ENCODE assay signal across 8 mouse cellular contexts in genomic region chr11:87442643-87443372, GRCm38 (mm10). TPM values are rescaled to one million over a fixed set of nuclear protein-coding genes. Genes with fewer than 3 reads are reported as not detected.
A peak's percentile ranks its signal among the peaks of the same experiment; 100 is the strongest.
DNase-seq lines count a peak whose midpoint lies in the region; ATAC-seq and TF ChIP-seq lines count a peak whose summit lies in the region.
"Not testable (repeated sequence)": the region's sequence is repeated elsewhere in the genome, so short reads cannot be mapped to it uniquely, and the experiment has no call there.

No protein-coding gene starts in this region.

- H3K9me3 ChIP-seq in limb, embryonic 14.5 days (ENCODE audit: control insufficient read depth, low read length); midbrain, embryonic 16.5 days (replicated peaks; ENCODE audit: control insufficient read depth, low read length, poor library complexity, severe bottlenecking): not testable (repeated sequence)

- peak; percentile 24; the same call in 1 of the 2 replicates for TF ChIP-seq POLR2A in embryonic fibroblast, embryonic 13.5 days (IDR thresholded peaks at IDR 0.05; ENCODE audit: low read depth, low read length)
- TF ChIP-seq POLR2A in limb, embryonic 14.5 days (IDR thresholded peaks at IDR 0.05; ENCODE audit: borderline replicate concordance, extremely low read depth, insufficient read depth, insufficient read length); spleen, adult 2 months (IDR thresholded peaks at IDR 0.05; ENCODE audit: low read depth, low read length): not testable (repeated sequence)

- ATAC-seq in limb, embryonic 14.5 days (ENCODE audit: low FRiP score, low read depth): peak; percentile 95
- ATAC-seq in midbrain, embryonic 16.5 days: peak; percentile 98

- H3K4me3 ChIP-seq in embryonic fibroblast, embryonic 13.5 days (ENCODE audit: insufficient read depth, low read length): not testable (repeated sequence)
- peak overlapping the region; percentile 26 for H3K4me3 ChIP-seq in limb, embryonic 14.5 days (replicated peaks; ENCODE audit: low read length)
- H3K4me3 ChIP-seq in midbrain, embryonic 16.5 days (ENCODE audit: low read depth, low read length): peak overlapping the region; percentile 25
- H3K4me3 ChIP-seq in spleen, adult 2 months (ENCODE audit: extremely low read depth, insufficient read depth, insufficient read length): peak overlapping the region; percentile 42; the same call in 1 of the 2 replicates

- TF ChIP-seq CTCF in embryonic fibroblast, embryonic 13.5 days (IDR thresholded peaks at IDR 0.05; ENCODE audit: borderline replicate concordance, insufficient read depth, low read length); spleen, adult 2 months (IDR thresholded peaks at IDR 0.05; ENCODE audit: extremely low read depth, insufficient read depth, insufficient read length, insufficient replicate concordance): not testable (repeated sequence)

- H3K27ac ChIP-seq in embryonic fibroblast, embryonic 13.5 days (ENCODE audit: insufficient read depth, low read length): not testable (repeated sequence)
- H3K27ac ChIP-seq in limb, embryonic 14.5 days (replicated peaks; ENCODE audit: low read depth, low read length): peak overlapping the region; percentile 21; the same call in 1 of the 2 replicates
- H3K27ac ChIP-seq in midbrain, embryonic 16.5 days (ENCODE audit: low read length): peak overlapping the region; percentile 87
- peak overlapping the region; percentile 63 for H3K27ac ChIP-seq in spleen, adult 2 months (ENCODE audit: insufficient read depth, low read length)

- WGBS in limb, embryonic 14.5 days: under 1% methylated on average over 29 of the region's 62 CpGs
- under 1% methylated on average over 29 of the region's 62 CpGs for WGBS in midbrain, embryonic 16.5 days
- under 1% methylated on average over 33 of the region's 62 CpGs for WGBS in spleen, adult 2 months

- H3K9ac ChIP-seq in limb, embryonic 14.5 days (ENCODE audit: low read depth, low read length, severe bottlenecking): peak overlapping the region; percentile 32; the same call in 1 of the 2 replicates
- H3K9ac ChIP-seq in midbrain, embryonic 16.5 days (ENCODE audit: low read depth, low read length): peak overlapping the region; percentile 59

- H3K4me2 ChIP-seq in limb, embryonic 14.5 days (replicated peaks; ENCODE audit: low read depth, low read length, severe bottlenecking): peak overlapping the region; percentile 45
- H3K4me2 ChIP-seq in midbrain, embryonic 16.5 days (ENCODE audit: low read length): peak overlapping the region; percentile 54

- H3K4me1 ChIP-seq in embryonic fibroblast, embryonic 13.5 days (ENCODE audit: control insufficient read depth, insufficient read depth, low read length); limb, embryonic 14.5 days (ENCODE audit: control insufficient read depth, insufficient read depth, low read length); midbrain, embryonic 16.5 days (ENCODE audit: control insufficient read depth, insufficient read depth, low read length); spleen, adult 2 months (ENCODE audit: control insufficient read depth, insufficient read depth, insufficient read length): not testable (repeated sequence)

- H3K36me3 ChIP-seq in limb, embryonic 14.5 days (ENCODE audit: control insufficient read depth, insufficient read depth, low read length); midbrain, embryonic 16.5 days (ENCODE audit: control insufficient read depth, insufficient read depth, low read length); spleen, adult 2 months (ENCODE audit: control insufficient read depth, insufficient read depth, low read length): not testable (repeated sequence)

- DNase-seq in 3134 (ENCODE audit: extremely low read depth, insufficient read length, low spot score): peak; percentile 86
- peak; percentile 80 to 82 for DNase-seq in adrenal gland, postnatal 36 days
- DNase-seq in heart, adult 9 months (ENCODE audit: low spot score in 2 of 2): peak; percentile 86 to 87
- peak; percentile 89 for DNase-seq in kidney, adult 9 months
- peak; percentile 51 for DNase-seq in limb, embryonic 14.5 days (ENCODE audit: low spot score)
- peak; percentile 65 to 70 for DNase-seq in spleen, adult 2 months (ENCODE audit: low read depth in 1 of 2, low spot score in 2 of 2)

- not testable (repeated sequence) for H3K27me3 ChIP-seq in limb, embryonic 14.5 days (ENCODE audit: control insufficient read depth, insufficient read depth, low read length); midbrain, embryonic 16.5 days (ENCODE audit: control insufficient read depth, insufficient read depth, low read depth, low read length); spleen, adult 2 months (ENCODE audit: control insufficient read depth, insufficient read depth, low read length)

RNA-seq across cellular contexts. Expression of gene Tex14, which starts 37.9 kb away (rescaled TPM):
- under 1 TPM; 0.36 to 0.95 TPM for total RNA-seq in adrenal gland, postnatal 36 days (2021)
- 0.11 and 0.30 TPM in 2 replicates for polyA plus RNA-seq in embryonic fibroblast, embryonic 13.5 days (2011; ENCODE audit: insufficient read length, low read depth, missing spikeins)
- 1.3 and 1.5 TPM in 2 replicates for polyA plus RNA-seq in limb, embryonic 14.5 days (2012; rRNA removed)
- 1.6 and 2.0 TPM in 2 replicates for polyA plus RNA-seq in limb, embryonic 14.5 days (2014; fragmentation: Nextera tagmentation; extraction: Ambion mirVana)
- polyA plus RNA-seq in midbrain, embryonic 16.5 days (2015; fragmentation: Nextera tagmentation; extraction: Ambion mirVana): 0.29 and 0.39 TPM in 2 replicates
- 0.16 TPM in 2 replicates for polyA plus RNA-seq in spleen, adult 2 months (2012; rRNA removed)

RNA-seq across cellular contexts. Expression of gene Rad51c, which starts 38.1 kb away (rescaled TPM):
- 1 to 10 TPM; 2.0 to 3.1 TPM for total RNA-seq in adrenal gland, postnatal 36 days (2021)
- polyA plus RNA-seq in embryonic fibroblast, embryonic 13.5 days (2011; ENCODE audit: insufficient read length, low read depth, missing spikeins): 5.0 and 8.6 TPM in 2 replicates
- polyA plus RNA-seq in limb, embryonic 14.5 days (2012; rRNA removed): 9.8 and 10.0 TPM in 2 replicates
- 6.1 and 8.0 TPM in 2 replicates for polyA plus RNA-seq in limb, embryonic 14.5 days (2014; fragmentation: Nextera tagmentation; extraction: Ambion mirVana)
- polyA plus RNA-seq in midbrain, embryonic 16.5 days (2015; fragmentation: Nextera tagmentation; extraction: Ambion mirVana): 3.6 and 4.0 TPM in 2 replicates
- polyA plus RNA-seq in spleen, adult 2 months (2012; rRNA removed): 0.56 and 0.67 TPM in 2 replicates
